Mouse (Mus musculus) thymus, postnatal 25 days (tissue): ENCODE data around the gene Vmn1r231.

Experiments
- DNase-seq: peaks from one replicate; pipeline ENCODE4 v3.0.0; 2022

The Vmn1r231 gene

GRCm38 (mm10) chr17:20904991-20905390 is at the start of gene Vmn1r231:
Vmn1r231 (minus strand) TSS chr17:20905091.
- no peak for DNase-seq

DNA sequence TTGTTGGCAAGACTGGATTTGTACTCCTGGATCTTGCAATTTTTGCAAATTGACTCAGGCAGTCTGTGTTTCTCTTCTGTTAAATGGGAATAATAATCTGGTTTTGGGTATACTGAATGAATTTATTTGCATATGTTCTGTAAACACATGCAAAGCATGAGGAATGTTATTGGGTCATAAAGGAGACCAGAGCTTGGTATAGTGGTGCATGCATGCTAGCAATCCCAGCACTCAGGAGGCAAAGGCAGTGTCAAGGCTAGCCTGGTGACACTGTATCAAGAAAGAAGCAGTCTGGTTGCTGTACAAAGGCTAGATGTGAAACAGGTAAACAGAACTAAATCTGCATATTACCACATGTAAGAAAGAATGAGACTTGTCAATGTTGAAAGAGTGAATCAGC is 41.7 kb upstream of the Vmn1r231 start:
- DNase-seq: no peak

DNA sequence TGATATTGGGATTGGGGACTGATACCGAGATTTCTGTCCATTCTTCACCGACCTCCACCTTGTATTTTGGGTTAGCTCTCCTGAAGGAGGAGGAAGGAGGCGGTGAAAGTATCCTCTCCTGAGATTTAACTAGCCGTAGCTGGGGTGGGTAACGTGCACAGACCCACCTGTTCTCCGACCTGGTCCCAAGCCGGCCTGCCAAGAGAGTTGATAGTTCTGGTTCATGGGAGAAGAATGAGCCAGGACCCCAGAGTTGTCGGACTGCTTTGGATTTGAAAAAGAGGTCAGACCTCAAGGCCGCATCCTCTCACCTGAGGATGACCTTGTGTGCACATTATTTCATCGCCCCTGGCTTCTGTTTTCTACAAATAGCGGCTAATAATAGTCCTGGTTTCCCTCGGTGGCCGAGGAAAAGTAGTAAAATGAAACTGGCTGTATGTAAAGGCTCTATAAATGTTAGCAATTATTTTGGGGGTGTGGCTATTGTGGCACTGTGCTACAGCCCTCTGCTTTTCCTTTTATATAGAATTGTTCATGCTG is 41.2 kb upstream of the Vmn1r231 start:
- peak; percentile 15 for DNase-seq

- DNase-seq: peak; percentile 99
These were observed 40.3 kb upstream of the Vmn1r231 start, which contains the start of gene Ppp2r1a for GRCm38 (mm10) chr17:20944985-20945891. Ppp2r1a (plus strand) TSS chr17:20945311.

GRCm38 (mm10) chr17:20944226-20944625 is 39.3 kb upstream of the Vmn1r231 start:
- no peak for DNase-seq

GRCm38 (mm10) chr17:20919614-20920013 is 14.7 kb upstream of the Vmn1r231 start, which contains the start of gene Vmn1r232:
Vmn1r232 (minus strand) TSS chr17:20919714.
- no peak for DNase-seq

DNA sequence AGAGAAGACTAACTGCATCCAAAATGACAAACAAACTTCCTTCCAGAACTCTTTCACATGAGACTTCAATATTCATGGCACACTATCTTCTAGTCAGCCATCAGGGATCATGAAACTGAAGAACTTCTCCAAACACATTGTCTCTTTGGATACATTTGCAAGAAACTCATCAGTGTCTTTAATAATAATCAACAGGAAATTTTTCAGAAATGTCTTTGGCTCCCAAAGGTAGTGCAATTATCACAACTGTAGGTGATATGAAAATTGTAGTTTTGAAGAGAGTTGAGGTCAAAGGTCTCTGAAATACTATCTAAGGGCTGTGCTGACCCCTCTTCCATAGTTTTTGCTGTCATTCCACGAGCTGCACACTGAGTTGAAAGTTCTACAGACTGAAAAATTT is 64.7 kb downstream of the Vmn1r231 start, which contains the start of gene Vmn1r230:
TSS of gene Vmn1r230 (plus strand) at position 301 of the 400 bp plus-strand sequence.
- DNase-seq: no peak
